Mouse (Mus musculus): ENCODE measurements around the gene Cnot8. TPM values are rescaled to one million over a fixed set of nuclear protein-coding genes. Genes with fewer than 3 reads are reported as not detected.
"Not testable (repeated sequence)": the region's sequence is repeated elsewhere in the genome, so short reads cannot be mapped to it uniquely, and the experiment has no call there.

Cnot8 gene
- 10 to 100 TPM; 52.7 to 54.5 TPM for total RNA-seq (2021)

GRCm38 (mm10) chr11:58103697-58104306, at the start of gene Cnot8:
Cnot8 (plus strand) TSS chr11:58104153.
- DNase-seq (ENCODE audit: extremely low spot score in 1 of 2, low spot score in 1 of 2), result peak; percentile 95 to 98

- peak in 1 of 2 experiments; percentile 61 for DNase-seq (ENCODE audit: extremely low spot score in 1 of 2, low spot score in 1 of 2)
These were observed 46.5 kb upstream of the Cnot8 start for GRCm38 (mm10) chr11:58057455-58057854.

- not testable (repeated sequence) for DNase-seq (ENCODE audit: extremely low spot score in 1 of 2, low spot score in 1 of 2)
These were observed 44.2 kb upstream of the Cnot8 start for GRCm38 (mm10) chr11:58059752-58060151.

DNA sequence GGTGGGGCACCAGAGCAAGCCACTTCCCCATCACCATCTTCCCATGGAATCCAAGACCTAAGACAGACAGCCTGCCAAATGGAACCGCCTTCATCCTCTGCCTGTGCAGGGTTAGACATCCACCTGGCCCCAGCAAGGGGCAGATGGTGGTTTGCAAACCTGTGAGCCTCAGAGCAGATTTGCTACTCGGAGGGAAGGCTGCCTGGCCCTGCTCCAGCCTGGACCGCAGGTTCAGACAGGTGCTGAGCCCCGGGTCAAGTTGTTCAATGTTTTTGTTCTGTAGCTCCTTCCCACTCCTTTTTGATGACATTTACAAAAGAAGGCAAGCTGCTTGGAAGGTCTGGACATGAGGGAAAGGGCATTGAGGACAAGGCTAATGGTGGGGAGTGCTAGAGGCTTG, 42.7 kb upstream of the Cnot8 start:
- DNase-seq (ENCODE audit: extremely low spot score in 1 of 2, low spot score in 1 of 2), result not testable (repeated sequence)

- no peak for DNase-seq (ENCODE audit: extremely low spot score in 1 of 2, low spot score in 1 of 2)
These were observed 41.4 kb upstream of the Cnot8 start for GRCm38 (mm10) chr11:58062586-58062985.

- DNase-seq (ENCODE audit: extremely low spot score in 1 of 2, low spot score in 1 of 2), result no peak
These were observed 38.9 kb upstream of the Cnot8 start for GRCm38 (mm10) chr11:58065025-58065424.

GRCm38 (mm10) chr11:58072978-58073377, 31.0 kb upstream of the Cnot8 start:
- no peak for DNase-seq (ENCODE audit: extremely low spot score in 1 of 2, low spot score in 1 of 2)

DNA sequence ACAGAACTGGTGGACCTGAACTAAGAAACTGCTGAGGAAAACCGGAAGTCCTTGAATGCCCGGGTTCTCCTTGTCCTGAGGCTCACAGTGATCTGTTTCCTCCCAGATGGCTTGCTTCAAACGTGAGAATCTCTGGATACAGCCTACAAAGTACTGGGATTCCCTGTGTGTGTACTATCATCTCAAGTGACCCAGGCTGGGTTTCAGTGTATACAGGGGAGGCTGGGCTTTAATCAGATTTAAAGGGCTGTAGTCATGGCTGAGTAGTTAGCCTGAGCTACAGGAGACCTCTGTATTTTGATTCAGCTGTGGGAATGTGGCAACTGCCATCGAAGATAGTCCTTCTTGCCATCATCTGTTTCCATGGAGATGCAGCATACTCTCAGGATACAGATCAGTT, 26.7 kb upstream of the Cnot8 start:
- DNase-seq (ENCODE audit: extremely low spot score in 1 of 2, low spot score in 1 of 2), result no peak

DNA sequence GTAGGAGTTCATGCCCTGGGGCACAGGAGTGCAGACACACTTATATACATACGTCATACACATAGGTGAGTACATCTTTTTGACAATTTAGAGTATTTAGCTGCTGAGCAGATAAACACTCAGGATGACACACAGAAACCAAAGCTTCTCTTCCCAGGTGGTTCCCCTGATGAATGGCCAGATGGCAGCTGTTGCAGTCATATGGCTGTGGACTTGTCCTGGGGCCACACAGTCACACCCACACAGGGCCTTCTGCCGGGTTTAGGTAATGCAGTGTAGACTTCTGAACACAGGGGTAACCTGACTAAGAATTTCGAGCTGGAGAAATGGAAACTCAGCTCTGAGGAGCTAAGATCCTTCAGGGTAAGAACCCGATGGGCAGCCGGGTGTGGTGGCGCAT, 22.2 kb upstream of the Cnot8 start:
- DNase-seq (ENCODE audit: extremely low spot score in 1 of 2, low spot score in 1 of 2), result no peak

- no peak for DNase-seq (ENCODE audit: extremely low spot score in 1 of 2, low spot score in 1 of 2)
These were observed 11.4 kb upstream of the Cnot8 start for GRCm38 (mm10) chr11:58092541-58092940.

GRCm38 (mm10) chr11:58093021-58093528, 10.9 kb upstream of the Cnot8 start, which contains the start of gene Gm12248:
Gm12248 (minus strand) TSS chr11:58093134.
- DNase-seq (ENCODE audit: extremely low spot score in 1 of 2, low spot score in 1 of 2), result no peak

DNA sequence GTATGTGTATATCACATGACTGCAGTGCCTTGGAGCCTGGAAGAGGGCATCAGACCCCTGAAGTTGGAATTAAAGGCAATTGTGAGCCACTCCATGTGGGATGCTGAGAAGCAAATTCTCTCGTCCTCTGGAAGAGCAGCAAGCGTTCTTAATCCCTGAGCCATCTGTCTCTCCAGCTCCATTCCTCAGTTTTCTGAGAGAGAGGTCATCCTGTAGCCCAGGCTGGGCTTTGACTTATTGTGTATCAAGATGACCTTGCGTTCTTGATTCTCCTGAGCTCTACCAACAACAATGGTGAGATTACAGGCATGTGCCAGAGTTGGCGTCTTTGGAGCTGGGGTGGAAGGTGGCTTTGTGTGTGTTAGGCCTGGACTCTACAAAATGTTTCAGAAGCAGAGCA, 9.2 kb upstream of the Cnot8 start:
- DNase-seq (ENCODE audit: extremely low spot score in 1 of 2, low spot score in 1 of 2), result no peak

DNA sequence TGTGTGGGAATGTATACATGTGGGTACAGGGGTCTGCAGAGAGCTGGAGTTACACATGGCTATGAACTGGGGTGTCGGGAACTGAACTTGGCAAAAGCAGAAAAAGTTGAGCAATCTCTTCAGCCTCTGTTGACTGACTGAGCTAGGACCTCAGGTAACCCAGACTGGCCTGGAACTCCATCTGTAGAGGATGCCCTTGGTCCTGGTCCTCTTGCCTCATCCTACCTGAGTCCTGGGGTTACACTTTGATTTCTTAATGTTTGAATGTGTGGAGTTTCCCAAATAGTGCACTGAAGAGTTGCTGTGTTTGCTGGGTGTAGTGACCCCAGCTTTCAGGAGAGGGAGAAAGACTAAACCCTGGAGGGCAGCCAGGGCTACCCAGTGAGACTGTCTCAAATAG, 8.4 kb upstream of the Cnot8 start:
- DNase-seq (ENCODE audit: extremely low spot score in 1 of 2, low spot score in 1 of 2), result no peak

DNA sequence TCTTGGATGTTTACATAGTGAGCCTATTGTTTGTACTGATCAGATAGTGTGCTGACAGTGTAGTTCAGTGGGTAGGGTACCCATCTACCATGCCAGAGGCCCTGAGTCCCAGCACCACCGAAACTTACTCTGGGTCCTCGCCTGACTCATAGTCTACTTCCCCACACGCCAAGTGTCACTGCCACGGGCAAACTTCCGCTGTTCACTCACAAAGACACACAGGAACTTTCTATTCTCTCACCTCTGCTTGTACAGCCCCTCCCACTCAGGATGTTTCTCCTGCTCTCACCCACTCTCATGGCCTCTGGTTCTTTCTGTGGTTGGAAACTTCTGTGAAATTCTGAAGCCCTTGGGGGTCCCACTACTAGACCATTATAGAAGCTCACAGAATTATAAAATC, 7.8 kb upstream of the Cnot8 start:
- no peak for DNase-seq (ENCODE audit: extremely low spot score in 1 of 2, low spot score in 1 of 2)

GRCm38 (mm10) chr11:58096821-58097620, 6.9 kb upstream of the Cnot8 start:
- DNase-seq (ENCODE audit: extremely low spot score in 1 of 2, low spot score in 1 of 2), result no peak

GRCm38 (mm10) chr11:58097621-58098365, 6.2 kb upstream of the Cnot8 start:
- DNase-seq (ENCODE audit: extremely low spot score in 1 of 2, low spot score in 1 of 2), result no peak

GRCm38 (mm10) chr11:58098366-58098720, 5.6 kb upstream of the Cnot8 start:
- not testable (repeated sequence) for DNase-seq (ENCODE audit: extremely low spot score in 1 of 2, low spot score in 1 of 2)

DNA sequence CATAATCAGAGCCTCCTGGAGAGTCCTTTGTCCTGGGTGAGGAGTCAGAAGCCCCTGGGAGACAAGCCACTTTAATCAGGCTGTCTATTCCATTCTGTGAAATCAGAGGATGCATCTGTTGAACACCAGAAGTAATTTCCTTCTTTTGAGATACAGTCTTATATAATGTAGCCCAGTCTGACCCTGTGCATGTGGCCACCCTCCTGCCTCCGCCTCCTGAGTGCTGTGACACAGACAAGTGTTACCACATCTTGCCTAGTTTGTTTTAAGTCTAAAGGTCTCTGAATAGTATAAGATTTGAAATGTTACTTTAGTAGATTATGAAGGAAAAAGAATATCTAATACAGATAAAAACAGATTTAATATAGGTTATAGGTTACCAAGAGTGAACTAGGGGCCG, 3.9 kb upstream of the Cnot8 start:
- no peak for DNase-seq (ENCODE audit: extremely low spot score in 1 of 2, low spot score in 1 of 2)

GRCm38 (mm10) chr11:58101194-58101720, 2.7 kb upstream of the Cnot8 start:
- DNase-seq (ENCODE audit: extremely low spot score in 1 of 2, low spot score in 1 of 2), result no peak

DNA sequence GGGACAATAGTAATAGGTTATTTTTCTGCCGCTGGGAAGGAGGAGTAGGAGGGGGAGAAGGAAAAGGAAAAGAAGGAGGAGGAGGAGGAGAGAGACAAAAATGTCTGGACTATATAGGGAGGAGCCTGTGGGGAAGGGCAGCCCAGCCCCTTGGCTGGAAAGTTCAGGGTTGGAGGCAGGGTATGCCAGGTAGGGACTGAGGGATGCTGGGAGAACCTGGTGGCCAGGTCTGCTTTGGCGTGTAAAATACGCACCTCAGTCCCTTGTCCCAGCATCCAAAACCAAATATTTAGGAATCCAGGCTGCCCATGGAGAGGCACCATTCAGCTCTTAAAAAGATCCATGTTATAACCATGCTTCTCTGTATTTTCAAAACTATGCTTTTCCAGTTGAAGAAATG, 1.8 kb upstream of the Cnot8 start:
- no peak for DNase-seq (ENCODE audit: extremely low spot score in 1 of 2, low spot score in 1 of 2)

Data from layer of hippocampus, postnatal 25 days (tissue).